Mouse (Mus musculus) T-cell, adult 66 days (primary cell): Measurements from ENCODE around the gene Vsig4. TPM values are rescaled to one million over a fixed set of nuclear protein-coding genes. Genes with fewer than 3 reads are reported as not detected.

Experiments
- total RNA-seq, 2 experiments: library from RNA; stranded (reverse); gene quantifications; 3 replicates in 1 of 2; 4 replicates in 1 of 2; pipeline ENCODE4 v1.2.4; 2023

The Vsig4 gene
- not detected for total RNA-seq

GRCm38 (mm10) chrX:96293338-96293737 lies at the start of gene Vsig4:
Vsig4 (minus strand) TSS chrX:96293438.

Other genes with a start within 250 kb of the Vsig4 start
- 100 to 1,000 TPM; 613 to 628 TPM for gene Msn, start 197.4 kb downstream of the Vsig4 start, total RNA-seq
- not detected for gene Heph, start 161.9 kb upstream of the Vsig4 start, total RNA-seq
- not detected for gene Hsf3, start 162.9 kb upstream of the Vsig4 start, total RNA-seq